Mouse (Mus musculus) hindbrain, embryonic 16.5 days (tissue): ENCODE measurements at regions not wholly inside any gene's neighbourhood (a gene's known extent, or its start where the extent isn't known, plus 50 kb on each side); places are given as distances from the start of the nearest gene placed in this dataset.

Source experiments
- ATAC-seq: fragments of 200-750 bp; cut with Nextera tagmentation; 2 replicates; pipeline ENCODE4 v1.8.0; 2017; ENCODE audit warnings: moderate TSS enrichment, moderate library complexity
- H3K27ac ChIP-seq: fragments of 300-500 bp; sonication (generic); 2 replicates; pipeline ENCODE4 v1.5.1; 2014; ENCODE audit warnings: low read depth, mild to moderate bottlenecking, control low read depth, low read length, moderate library complexity
- H3K27me3 ChIP-seq: fragments of 300-500 bp; sonication (generic); replicated peaks from 2 replicates; pipeline ENCODE4 v1.6.1; 2014; ENCODE audit warnings: low read length; ENCODE audit not compliant: control insufficient read depth, insufficient read depth
- H3K36me3 ChIP-seq: fragments of 300-500 bp; sonication (generic); 2 replicates; pipeline ENCODE4 v1.6.1; 2014; ENCODE audit warnings: mild to moderate bottlenecking, low read length, moderate library complexity, mixed read lengths; ENCODE audit not compliant: control insufficient read depth, insufficient read depth
- H3K4me1 ChIP-seq: fragments of 300-500 bp; sonication (generic); 2 replicates; pipeline ENCODE4 v1.6.1; 2014; ENCODE audit warnings: low read depth, low read length; ENCODE audit not compliant: control insufficient read depth, insufficient read depth
- H3K4me2 ChIP-seq: fragments of 300-500 bp; sonication (generic); 2 replicates; pipeline ENCODE4 v1.6.1; 2014; ENCODE audit warnings: mild to moderate bottlenecking, low read length, control low read depth, moderate library complexity
- H3K4me3 ChIP-seq: fragments of 300-500 bp; sonication (generic); 2 replicates; pipeline ENCODE4 v1.5.1; 2014; ENCODE audit warnings: mild to moderate bottlenecking, low read length, control low read depth, moderate library complexity
- H3K9ac ChIP-seq: fragments of 300-500 bp; sonication (generic); 2 replicates; pipeline ENCODE4 v1.6.1; 2014; ENCODE audit warnings: low read depth, mild to moderate bottlenecking, control low read depth, low read length, moderate library complexity
- H3K9me3 ChIP-seq: fragments of 300-500 bp; sonication (generic); 2 replicates; pipeline ENCODE4 v1.6.1; 2014; ENCODE audit warnings: mild to moderate bottlenecking, low read length, moderate library complexity; ENCODE audit not compliant: control insufficient read depth
- WGBS: fragments of 180-500 bp; shearing (Covaris S2); extraction: QIAGEN DNeasy Blood & Tissue Kit; methylation state at CpG from one replicate; pipeline ENCODE4 v1.1.7; 2014; 5-methylcytosine and 5-hydroxymethylcytosine counted together

DNA sequence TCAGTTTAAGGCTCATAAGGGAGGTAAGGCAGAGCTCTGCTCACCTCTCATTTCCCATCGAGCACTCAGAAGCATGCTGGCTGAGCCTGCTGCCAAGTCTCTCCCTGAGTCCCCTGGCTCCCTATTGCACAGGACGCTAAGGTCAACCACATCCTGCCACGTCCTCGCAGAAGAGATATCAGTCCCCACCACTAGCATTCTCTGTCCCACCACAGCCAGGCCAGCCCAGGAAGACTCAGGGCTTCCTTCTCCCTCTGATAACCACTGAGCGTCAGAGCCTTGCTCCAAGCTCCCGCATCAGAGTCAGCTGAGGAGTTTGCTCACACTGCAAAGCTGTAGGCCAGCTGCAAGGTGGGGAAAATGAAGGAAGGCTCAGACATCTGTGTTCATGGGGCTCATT is 248.2 kb downstream of the Rplp1 start:
- Histone ChIP-seq H3K9ac (no peak overlapping the region), H3K9me3 (no peaks in the 10 kb centered on the region), H3K4me2 (no peak overlapping the region), H3K4me3 (no peak overlapping the region), H3K4me1 (no peaks in the 10 kb centered on the region), H3K36me3 (no peaks in the 10 kb centered on the region), H3K27me3 (no peaks in the 10 kb centered on the region; the same call in 1 of the 2 replicates), H3K27ac (no peak overlapping the region)
- 84% methylated on average over 6 of the region's 6 CpGs for WGBS
- no peak for ATAC-seq

DNA sequence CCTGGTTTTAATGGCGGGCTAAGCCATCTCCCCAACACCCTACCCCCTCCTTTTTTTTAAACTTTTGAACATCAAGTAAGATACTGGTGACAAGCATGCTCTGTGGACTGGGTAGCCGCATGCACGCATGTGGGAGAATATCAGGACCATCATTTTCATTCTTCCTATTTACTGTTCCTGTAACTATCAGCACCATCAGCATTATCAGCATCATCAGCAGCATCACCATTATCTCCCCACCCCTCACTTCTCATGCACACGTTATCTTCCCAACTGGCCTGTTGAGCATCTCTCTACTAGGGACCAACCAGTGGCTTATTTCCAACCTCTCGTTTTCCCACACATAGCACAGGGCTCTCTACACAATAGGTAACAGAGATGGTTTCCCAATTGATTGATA is 249.1 kb downstream of the Rplp1 start:
- Histone ChIP-seq H3K4me3 (no peak overlapping the region), H3K4me2 (no peak overlapping the region), H3K9ac (no peak overlapping the region), H3K36me3 (no peaks in the 10 kb centered on the region), H3K27ac (no peak overlapping the region), H3K4me1 (no peaks in the 10 kb centered on the region), H3K27me3 (no peaks in the 10 kb centered on the region; the same call in 1 of the 2 replicates), H3K9me3 (no peaks in the 10 kb centered on the region)
- ATAC-seq, result no peak
- 91% methylated on average over 5 of the region's 5 CpGs for WGBS

- Histone ChIP-seq H3K9me3 (no peaks in the 10 kb centered on the region), H3K4me1 (no peaks in the 10 kb centered on the region), H3K27ac (no peak overlapping the region), H3K4me3 (no peak overlapping the region), H3K36me3 (no peaks in the 10 kb centered on the region), H3K9ac (no peak overlapping the region), H3K4me2 (no peak overlapping the region), H3K27me3 (no peaks in the 10 kb centered on the region; the same call in 1 of the 2 replicates)
- ATAC-seq, result no peak
- 93% methylated on average over 10 of the region's 10 CpGs for WGBS
These were observed 250.2 kb downstream of the Rplp1 start for GRCm38 (mm10) chr9:61664000-61664622.

DNA sequence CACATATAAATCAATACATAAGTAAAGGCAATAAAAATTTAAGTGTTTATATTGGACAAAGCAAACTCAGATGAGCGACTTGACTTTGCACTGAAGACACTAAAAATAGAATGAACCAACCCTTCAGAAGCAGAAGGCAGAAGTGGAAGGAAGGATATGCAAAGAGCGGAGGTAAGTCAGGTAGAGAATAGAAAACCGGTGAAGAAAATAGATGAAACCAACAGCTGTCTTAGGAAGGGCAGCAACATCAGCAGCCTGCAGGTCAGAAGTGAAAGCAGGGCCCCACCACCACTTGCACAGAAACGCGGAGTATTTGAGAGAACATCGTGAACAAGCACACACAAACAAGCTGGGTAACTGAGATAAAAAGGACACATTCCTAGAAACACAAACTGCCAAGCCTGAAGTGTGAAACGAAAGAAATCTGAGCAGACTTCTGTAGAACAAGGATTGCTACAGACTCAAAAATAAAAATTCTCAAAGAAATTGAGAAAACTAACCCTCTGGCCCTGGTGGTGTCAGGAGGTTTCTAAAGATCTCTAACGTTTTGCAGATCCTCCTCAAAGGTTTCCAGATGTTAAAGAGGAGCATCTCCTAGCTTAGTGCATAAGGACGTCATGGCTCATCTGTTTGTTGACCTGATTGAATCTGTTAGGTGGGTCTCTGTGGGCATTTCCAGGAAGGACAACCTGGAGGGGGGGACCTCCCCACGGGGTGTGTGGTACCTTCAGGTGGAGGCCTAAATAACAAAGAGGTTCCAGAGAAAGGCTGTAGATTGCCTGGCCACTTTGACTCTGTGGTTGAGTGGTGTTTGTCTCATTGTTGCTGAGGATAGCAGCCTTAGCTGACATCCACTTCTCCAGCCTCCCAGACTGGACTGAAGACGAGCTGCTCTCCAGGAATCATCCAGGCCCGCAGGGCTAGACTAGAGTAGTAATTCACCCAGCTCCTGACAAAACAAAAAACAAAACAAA is 252.0 kb downstream of the Rplp1 start:
- Histone ChIP-seq H3K9ac (no peak overlapping the region), H3K4me1 (no peaks in the 10 kb centered on the region), H3K4me2 (no peak overlapping the region), H3K27ac (no peak overlapping the region), H3K27me3 (no peaks in the 10 kb centered on the region; the same call in 1 of the 2 replicates), H3K9me3 (no peaks in the 10 kb centered on the region), H3K4me3 (no peak overlapping the region), H3K36me3 (no peaks in the 10 kb centered on the region)
- ATAC-seq, result no peak
- WGBS, result 76% methylated on average over 12 of the region's 12 CpGs

- Histone ChIP-seq H3K9me3 (no peaks in the 10 kb centered on the region), H3K27ac (no peak overlapping the region), H3K4me1 (no peaks in the 10 kb centered on the region), H3K36me3 (no peaks in the 10 kb centered on the region), H3K27me3 (no peaks in the 10 kb centered on the region; the same call in 1 of the 2 replicates), H3K4me3 (no peak overlapping the region), H3K4me2 (no peak overlapping the region), H3K9ac (no peak overlapping the region)
- 80% methylated on average over 3 of the region's 3 CpGs for WGBS
- ATAC-seq, result no peak
These were observed 254.2 kb downstream of the Rplp1 start for GRCm38 (mm10) chr9:61660191-61660590.

GRCm38 (mm10) chr9:61657996-61658395 is 256.3 kb downstream of the Rplp1 start:
- no peak for ATAC-seq
- Histone ChIP-seq H3K4me1 (no peaks in the 10 kb centered on the region), H3K27ac (no peak overlapping the region), H3K9me3 (no peaks in the 10 kb centered on the region), H3K9ac (no peak overlapping the region), H3K27me3 (no peaks in the 10 kb centered on the region; the same call in 1 of the 2 replicates), H3K4me3 (no peak overlapping the region), H3K4me2 (no peak overlapping the region), H3K36me3 (no peaks in the 10 kb centered on the region)
- 88% methylated on average over 8 of the region's 8 CpGs for WGBS

- H3K27me3 ChIP-seq, result no peaks in the 10 kb centered on the region
- no peak overlapping the region for H3K4me3 ChIP-seq
- ATAC-seq, result peak; percentile 24; the same call in 1 of the 2 replicates
- 66% methylated on average over 9 of the region's 9 CpGs for WGBS
- no peaks in the 10 kb centered on the region for H3K9me3 ChIP-seq
- no peak overlapping the region for H3K4me2 ChIP-seq
- H3K36me3 ChIP-seq, result no peaks in the 10 kb centered on the region
- no peaks in the 10 kb centered on the region for H3K4me1 ChIP-seq
- no peak overlapping the region for H3K27ac ChIP-seq
- H3K9ac ChIP-seq, result no peak overlapping the region
These were observed 258.8 kb downstream of the Rplp1 start for GRCm38 (mm10) chr9:61655433-61655981.

DNA sequence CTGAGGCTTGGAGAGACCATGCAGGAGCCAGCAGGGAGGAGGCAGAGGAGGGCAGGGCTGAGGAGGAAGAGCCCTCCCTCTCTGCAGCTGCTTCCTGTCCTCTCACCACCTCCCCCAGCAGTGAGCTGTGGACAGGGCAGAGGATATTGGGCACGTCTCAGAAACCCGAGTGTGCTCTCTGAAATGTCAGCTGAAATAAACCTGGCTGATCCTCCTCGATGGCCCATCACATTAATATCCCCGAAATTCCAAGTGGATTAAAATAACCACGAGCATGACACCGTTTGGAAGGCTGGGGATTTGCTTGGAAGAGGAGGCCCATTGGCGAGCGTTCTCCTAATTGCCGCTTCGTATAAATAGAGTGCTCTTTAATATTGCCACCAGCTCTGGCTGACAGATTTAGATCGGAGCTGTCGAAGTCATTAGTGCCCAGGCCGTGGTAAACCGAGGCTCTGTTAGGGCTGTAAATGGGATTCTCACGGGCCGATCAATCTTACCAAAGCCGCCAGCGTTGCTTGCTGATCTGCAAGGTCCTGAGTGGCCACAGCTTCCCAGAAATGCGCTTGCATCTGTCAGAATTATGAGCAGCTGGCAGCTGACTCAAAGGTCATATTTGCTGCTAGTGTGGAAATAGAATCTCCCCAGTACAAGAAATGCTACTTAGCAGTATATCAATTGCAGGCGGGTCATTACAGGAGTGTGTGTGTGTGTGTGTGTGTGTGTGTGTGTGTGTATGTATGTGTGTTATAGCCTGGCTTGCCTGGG is 268.5 kb downstream of the Rplp1 start:
- H3K36me3 ChIP-seq, result no peaks in the 10 kb centered on the region
- peak overlapping the region; percentile 56; the same call in 1 of the 2 replicates for H3K27ac ChIP-seq
- WGBS, result 49% methylated on average over 20 of the region's 20 CpGs
- H3K4me3 ChIP-seq, result no peak overlapping the region
- H3K4me2 ChIP-seq, result no peak overlapping the region
- H3K4me1 ChIP-seq, result peaks cover 6% of the 10 kb centered on the region
- no peaks in the 10 kb centered on the region for H3K27me3 ChIP-seq
- ATAC-seq, result peak; percentile 48; the same call in 1 of the 2 replicates
- no peaks in the 10 kb centered on the region for H3K9me3 ChIP-seq
- H3K9ac ChIP-seq, result no peak overlapping the region
